Mouse (Mus musculus) midbrain, postnatal 0 days (tissue): ENCODE measurements at regions not wholly inside any gene's neighbourhood (a gene's known extent, or its start where the extent isn't known, plus 50 kb on each side); places are given as distances from the start of the nearest gene placed in this dataset.
A peak's percentile ranks its signal among the peaks of the same experiment; 100 is the strongest.

ENCODE experiments used
- ATAC-seq: fragments of 200-750 bp; cut with Nextera tagmentation; 2 replicates; pipeline ENCODE4 v1.8.0; 2017; ENCODE audit warnings: moderate number of reproducible peaks, mild to moderate bottlenecking, moderate TSS enrichment, moderate library complexity; ENCODE audit not compliant: low FRiP score
- DNase-seq: peaks from one replicate; pipeline ENCODE4 v3.0.0-alpha.2; 2015; ENCODE audit warnings: low spot score
- H3K27ac ChIP-seq: fragments of 300-500 bp; sonication (generic); 2 replicates; pipeline ENCODE4 v1.5.1; 2014; ENCODE audit warnings: low read depth, mild to moderate bottlenecking, low read length, mixed read lengths
- H3K27me3 ChIP-seq: fragments of 300-500 bp; sonication (generic); 2 replicates; pipeline ENCODE4 v1.6.1; 2014; ENCODE audit warnings: low read length, control low read depth, mixed read lengths; ENCODE audit not compliant: insufficient read depth
- H3K36me3 ChIP-seq: fragments of 300-500 bp; sonication (generic); 2 replicates; pipeline ENCODE4 v1.6.1; 2014; ENCODE audit warnings: low read length, control low read depth, mixed read lengths; ENCODE audit not compliant: insufficient read depth
- H3K4me1 ChIP-seq: fragments of 300-500 bp; sonication (generic); 2 replicates; pipeline ENCODE4 v1.6.1; 2014; ENCODE audit warnings: mild to moderate bottlenecking, control low read depth, antibody characterized with exemption, low read length, mixed read lengths; ENCODE audit not compliant: insufficient read depth
- H3K4me2 ChIP-seq: fragments of 300-500 bp; sonication (generic); 2 replicates; pipeline ENCODE4 v1.6.1; 2014; ENCODE audit warnings: low read depth, mild to moderate bottlenecking, low read length, mixed read lengths; ENCODE audit not compliant: poor library complexity, severe bottlenecking
- H3K4me3 ChIP-seq: fragments of 300-500 bp; sonication (generic); 2 replicates; pipeline ENCODE4 v1.5.1; 2014; ENCODE audit warnings: low read depth, mild to moderate bottlenecking, low read length, moderate library complexity
- H3K9ac ChIP-seq: fragments of 300-500 bp; sonication (generic); replicated peaks from 2 replicates; pipeline ENCODE4 v1.6.1; 2014; ENCODE audit warnings: mild to moderate bottlenecking, low read length, moderate library complexity, mixed read lengths; ENCODE audit not compliant: poor library complexity, severe bottlenecking
- H3K9me3 ChIP-seq: fragments of 300-500 bp; sonication (generic); 2 replicates; pipeline ENCODE4 v1.6.1; 2016; ENCODE audit warnings: low read length, control low read depth
- CTCF ChIP-seq: IDR thresholded peaks from 2 replicates; pipeline ENCODE4 v1.5.1; 2016; ENCODE audit warnings: antibody characterized with exemption, mild to moderate bottlenecking
- WGBS: fragments of 180-500 bp; shearing (Covaris S2); extraction: QIAGEN DNeasy Blood & Tissue Kit; methylation state at CpG from one replicate; pipeline ENCODE4 v1.1.7; 2014; 5-methylcytosine and 5-hydroxymethylcytosine counted together

GRCm38 (mm10) chrX:68585246-68585645 lies 93.1 kb upstream of the Fmr1 start:
- Histone ChIP-seq H3K4me1 (no peaks in the 10 kb centered on the region), H3K36me3 (no peaks in the 10 kb centered on the region), H3K4me3 (no peak overlapping the region), H3K27me3 (no peaks in the 10 kb centered on the region), H3K27ac (no peak overlapping the region), H3K4me2 (no peak overlapping the region), H3K9me3 (no peaks in the 10 kb centered on the region), H3K9ac (no peak overlapping the region)
- DNase-seq (peak; percentile 68), ATAC-seq (no peak)
- WGBS: 21% methylated on average over 9 of the region's 9 CpGs
- TF ChIP-seq CTCF: peak; percentile 82

DNA sequence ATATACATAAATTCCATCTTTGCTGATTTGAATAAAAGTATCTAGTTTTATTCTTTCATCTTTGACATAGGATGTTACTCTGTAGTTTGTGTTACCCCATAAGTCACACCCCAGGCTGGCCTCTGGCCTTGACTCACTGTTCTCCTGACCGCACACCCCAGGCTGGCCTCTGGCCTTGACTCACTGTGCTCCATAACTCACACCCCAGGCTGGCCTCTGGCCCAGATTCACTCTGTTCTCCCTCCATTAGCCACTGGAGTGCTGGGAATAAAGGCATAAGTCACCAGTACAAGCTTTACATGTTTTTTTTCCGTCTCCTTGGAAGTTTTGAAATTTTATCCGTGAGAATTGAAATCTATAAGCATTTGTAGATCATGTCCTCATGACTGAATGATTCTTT lies 56.2 kb upstream of the Fmr1 start:
- DNase-seq (no peak), ATAC-seq (no peak)
- TF ChIP-seq CTCF: no peak
- no peak overlapping the region for H3K4me3 ChIP-seq
- no peaks in the 10 kb centered on the region for H3K36me3 ChIP-seq
- H3K4me2 ChIP-seq: no peak overlapping the region
- H3K9ac ChIP-seq: no peak overlapping the region
- no peaks in the 10 kb centered on the region for H3K4me1 ChIP-seq
- no peaks in the 10 kb centered on the region for H3K9me3 ChIP-seq
- no peaks in the 10 kb centered on the region for H3K27me3 ChIP-seq
- no peak overlapping the region for H3K27ac ChIP-seq
- WGBS: 74% methylated on average over 3 of the region's 3 CpGs
